Mouse (Mus musculus): ENCODE measurements around the gene Nf2. TPM values are rescaled to one million over a fixed set of nuclear protein-coding genes. Genes with fewer than 3 reads are reported as not detected.

Nf2 gene
- total and polyA plus RNA-seq, 3 experiments: 45.2 to 103 (median 50.7) TPM

GRCm38 (mm10) chr11:4731781-4732180, 117.6 kb downstream of the Nf2 start:
- no peak overlapping the region for H3K9ac ChIP-seq (ENCODE audit: insufficient read depth, low read depth)
- dilution Hi-C loops (cut with MboI; ENCODE audit: extremely low pct_ligation_motif_present, extremely low pct_unique_long_range_greater_than_20kb, low sequenced_read_pairs): no loop called here
- no peak for TF ChIP-seq NRF1 (IDR thresholded peaks at IDR 0.05; ENCODE audit: low read depth, low read length)
- no peak for TF ChIP-seq ZKSCAN1 (IDR thresholded peaks at IDR 0.05; ENCODE audit: borderline replicate concordance, low read depth, low read length)
- TF ChIP-seq MAFK (IDR thresholded peaks at IDR 0.05; ENCODE audit: insufficient replicate concordance, low read length): no peak
- TF ChIP-seq NELFE (IDR thresholded peaks at IDR 0.05; ENCODE audit: low read depth, low read length): no peak
- TF ChIP-seq JUN (IDR thresholded peaks at IDR 0.05; ENCODE audit: insufficient read depth, low read depth, low read length): no peak
- TF ChIP-seq BHLHE40 (IDR thresholded peaks at IDR 0.05; ENCODE audit: low read depth, low read length): no peak
- TF ChIP-seq MXI1 (IDR thresholded peaks at IDR 0.05; ENCODE audit: low read depth, low read length): no peak
- TF ChIP-seq POLR2AphosphoS2 (IDR thresholded peaks at IDR 0.05; ENCODE audit: low read depth, low read length): no peak
- no peak for TF ChIP-seq ZC3H11A (IDR thresholded peaks at IDR 0.05; ENCODE audit: low read depth, low read length)
- no peak for TF ChIP-seq POLR2A (IDR thresholded peaks at IDR 0.05; ENCODE audit: low read depth, low read length)
- no peak for TF ChIP-seq RCOR1 (conservative IDR thresholded peaks at IDR 0.05; ENCODE audit: low read depth, low read length)
- TF ChIP-seq E2F4 (IDR thresholded peaks at IDR 0.05; ENCODE audit: insufficient replicate concordance, low read depth, low read length): no peak
- no peak for TF ChIP-seq MAX (IDR thresholded peaks at IDR 0.05; ENCODE audit: low read length)
- TF ChIP-seq SMC3 (IDR thresholded peaks at IDR 0.05; ENCODE audit: low read depth, low read length): no peak
- no peak for TF ChIP-seq CHD2 (IDR thresholded peaks at IDR 0.05; ENCODE audit: low read length)
- TF ChIP-seq GABPA (IDR thresholded peaks at IDR 0.05; ENCODE audit: insufficient replicate concordance, low read depth, low read length): no peak
- no peak overlapping the region for H3K27ac ChIP-seq (ENCODE audit: insufficient read depth, low read depth)
- H3K27me3 ChIP-seq (replicated peaks): no peaks in the 10 kb centered on the region
- H3K4me1 ChIP-seq (ENCODE audit: control insufficient read depth in 1 of 2, insufficient read depth in 2 of 2): peaks cover 8 to 28% of the 10 kb centered on the region in 2 experiments
- H3K79me2 ChIP-seq (replicated peaks; ENCODE audit: control insufficient read depth, extremely low read depth, insufficient read depth, poor library complexity, severe bottlenecking): no peaks in the 10 kb centered on the region
- H3K9me3 ChIP-seq (replicated peaks; ENCODE audit: low read length): no peaks in the 10 kb centered on the region
- no peak for DNase-seq (ENCODE audit: extremely low read depth)
- H3K36me3 ChIP-seq (replicated peaks in 1 of 2; ENCODE audit: control insufficient read depth in 1 of 2, insufficient read depth in 1 of 2, low read length in 1 of 2): peaks cover 33 to 73% of the 10 kb centered on the region in 2 experiments
- H3K4me2 ChIP-seq (ENCODE audit: insufficient read depth, low read depth, poor library complexity, severe bottlenecking): no peak overlapping the region
- in situ Hi-C loops (cut with MboI; ENCODE audit: low pct_ligation_motif_present, low pct_unique_long_range_greater_than_20kb, low sequenced_read_pairs): no loop called here
- no peak overlapping the region for H3K4me3 ChIP-seq (replicated peaks in 1 of 3; ENCODE audit: low read depth in 2 of 3, low read length in 2 of 3, poor library complexity in 1 of 3)

DNA sequence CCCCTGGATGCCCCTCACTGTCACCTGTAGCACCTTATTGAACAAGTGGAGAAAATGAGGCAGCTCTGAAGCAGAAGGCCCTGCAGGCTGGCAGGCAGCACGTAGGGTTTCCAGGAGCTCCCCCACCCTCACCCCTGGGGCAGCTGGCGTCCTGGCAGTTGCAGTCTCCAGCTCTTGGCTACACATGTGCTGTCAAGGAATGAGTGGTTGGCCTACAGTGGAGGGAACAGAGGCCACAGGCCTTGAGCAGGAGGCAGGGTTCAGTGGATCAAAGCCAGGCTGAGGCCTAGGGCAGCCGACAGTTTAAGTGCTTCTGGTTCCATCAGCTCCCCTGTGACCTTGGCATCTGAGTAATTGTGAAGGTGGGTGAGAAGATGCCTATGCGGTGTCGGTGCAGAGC, 118.4 kb downstream of the Nf2 start:
- Histone ChIP-seq H3K4me3 (replicated peaks in 1 of 3; ENCODE audit: low read depth in 2 of 3, low read length in 2 of 3, poor library complexity in 1 of 3) (no peak overlapping the region), H3K9ac (ENCODE audit: insufficient read depth, low read depth) (no peak overlapping the region), H3K27me3 (replicated peaks) (no peaks in the 10 kb centered on the region), H3K9me3 (replicated peaks; ENCODE audit: low read length) (no peaks in the 10 kb centered on the region), H3K36me3 (replicated peaks in 1 of 2; ENCODE audit: control insufficient read depth in 1 of 2, insufficient read depth in 1 of 2, low read length in 1 of 2) (peaks cover 37 to 79% of the 10 kb centered on the region in 2 experiments), H3K4me2 (ENCODE audit: insufficient read depth, low read depth, poor library complexity, severe bottlenecking) (no peak overlapping the region), H3K79me2 (replicated peaks; ENCODE audit: control insufficient read depth, extremely low read depth, insufficient read depth, poor library complexity, severe bottlenecking) (no peaks in the 10 kb centered on the region), H3K27ac (ENCODE audit: insufficient read depth, low read depth) (no peak overlapping the region), H3K4me1 (ENCODE audit: control insufficient read depth in 1 of 2, insufficient read depth in 2 of 2) (peaks cover 5 to 21% of the 10 kb centered on the region in 2 experiments)
- dilution Hi-C loops (cut with MboI; ENCODE audit: extremely low pct_ligation_motif_present, extremely low pct_unique_long_range_greater_than_20kb, low sequenced_read_pairs): no loop called here
- in situ Hi-C loops (cut with MboI; ENCODE audit: low pct_ligation_motif_present, low pct_unique_long_range_greater_than_20kb, low sequenced_read_pairs): no loop called here
- TF ChIP-seq ZKSCAN1 (IDR thresholded peaks at IDR 0.05; ENCODE audit: borderline replicate concordance, low read depth, low read length) (no peak), ETS1 (conservative IDR thresholded peaks at IDR 0.05; ENCODE audit: low read depth, low read length) (no peak), NELFE (IDR thresholded peaks at IDR 0.05; ENCODE audit: low read depth, low read length) (no peak), MAZ (IDR thresholded peaks at IDR 0.05; ENCODE audit: low read depth, low read length) (no peak), HCFC1 (IDR thresholded peaks at IDR 0.05; ENCODE audit: low read depth, low read length) (no peak)
- DNase-seq (ENCODE audit: extremely low read depth): no peak

All from CH12.LX (cell line).